Mouse (Mus musculus): ENCODE data around the gene Sox6.

GRCm38 (mm10) chr7:115669207-115670004 lies 369.2 kb downstream of the Sox6 start:
- TF ChIP-seq POLR2A (IDR thresholded peaks at IDR 0.05; ENCODE audit: borderline replicate concordance, insufficient read depth, low read length) (no peak), CTCF (IDR thresholded peaks at IDR 0.05; ENCODE audit: borderline replicate concordance, insufficient read depth, low read depth, low read length) (no peak)

All from cerebellum, adult 2 months (tissue).